Mouse (Mus musculus) R1 (cell line): ENCODE measurements at regions not wholly inside any gene's neighbourhood (a gene's known extent, or its start where the extent isn't known, plus 50 kb on each side); places are given as distances from the start of the nearest gene placed in this dataset.
A peak's percentile ranks its signal among the peaks of the same experiment; 100 is the strongest.

Experiments used
- DNase-seq: peaks from one replicate; pipeline ENCODE4 v3.0.0-alpha.2; 2018; ENCODE audit warnings: low read depth, low spot score

DNA sequence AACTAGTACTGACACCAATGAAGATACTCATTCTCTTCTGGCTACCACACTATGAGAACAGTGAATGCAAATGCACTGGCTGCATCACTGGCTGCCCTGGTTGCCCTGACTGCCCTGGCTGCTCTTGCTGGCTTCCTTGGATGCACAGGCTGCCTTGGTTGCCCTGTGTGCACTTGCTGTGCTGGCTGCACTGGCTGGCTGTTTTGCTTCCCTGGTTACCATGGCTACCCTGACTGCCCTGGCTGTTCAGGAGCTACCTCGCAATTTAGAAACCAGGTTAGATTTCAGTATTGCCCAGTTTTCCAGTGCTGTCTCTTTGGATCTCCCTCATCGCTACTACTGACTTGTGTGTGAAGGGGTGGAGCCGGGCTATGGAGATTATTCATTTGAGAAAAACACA is 175.7 kb downstream of the Fat4 start:
- DNase-seq = no peak

DNA sequence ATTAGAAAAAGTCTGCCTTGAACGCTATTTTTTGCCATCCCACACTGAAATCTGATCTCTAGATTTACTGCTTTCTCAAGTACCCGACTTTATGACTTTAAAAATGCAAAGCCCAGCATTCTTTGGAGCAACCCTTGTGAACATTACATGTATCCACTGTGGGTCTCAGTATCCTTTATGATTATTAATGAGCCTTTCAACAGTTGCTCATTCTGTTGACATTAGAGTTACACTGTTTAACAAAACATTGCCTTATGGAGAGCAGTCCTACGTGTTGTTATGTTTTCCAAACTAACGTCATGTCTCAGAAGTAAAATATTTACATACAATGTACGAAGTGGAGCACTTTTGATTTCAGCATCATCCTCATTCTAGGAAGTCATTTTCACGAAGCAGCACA is 178.7 kb downstream of the Fat4 start:
- DNase-seq = no peak

GRCm38 (mm10) chr3:39069011-39069410 is 182.3 kb downstream of the Fat4 start:
- DNase-seq = no peak

DNA sequence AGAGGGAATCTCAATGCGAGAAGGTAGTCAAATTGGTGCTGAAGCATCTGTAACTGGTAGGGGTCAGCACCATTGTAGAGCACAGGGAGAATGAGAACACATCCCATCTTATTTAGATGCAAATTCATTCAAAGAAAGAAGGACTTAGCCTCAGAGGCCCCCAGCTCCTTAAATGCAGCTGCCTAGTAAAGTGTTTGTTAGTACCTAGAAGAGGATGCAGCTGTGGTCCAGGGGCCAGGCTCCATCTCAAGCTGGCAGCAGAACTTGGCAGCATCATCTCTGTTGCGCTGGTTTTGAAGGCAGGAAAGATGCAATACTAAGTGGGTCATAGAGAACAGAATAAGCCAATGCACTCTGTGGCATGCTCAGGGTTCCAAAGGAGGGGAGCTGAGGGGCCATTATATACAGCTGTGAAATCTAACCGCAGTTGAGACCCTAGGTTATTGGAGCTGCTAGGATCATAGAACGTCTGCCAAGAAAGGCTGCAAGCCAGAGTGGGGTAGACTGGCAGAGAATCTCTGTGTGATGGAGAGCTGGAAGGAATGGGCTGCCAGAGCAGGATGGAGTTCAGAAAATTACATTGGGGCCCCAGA is 196.0 kb downstream of the Fat4 start:
- peak; percentile 4 for DNase-seq

GRCm38 (mm10) chr3:39088948-39089347 is 202.2 kb downstream of the Fat4 start:
- DNase-seq = no peak

DNA sequence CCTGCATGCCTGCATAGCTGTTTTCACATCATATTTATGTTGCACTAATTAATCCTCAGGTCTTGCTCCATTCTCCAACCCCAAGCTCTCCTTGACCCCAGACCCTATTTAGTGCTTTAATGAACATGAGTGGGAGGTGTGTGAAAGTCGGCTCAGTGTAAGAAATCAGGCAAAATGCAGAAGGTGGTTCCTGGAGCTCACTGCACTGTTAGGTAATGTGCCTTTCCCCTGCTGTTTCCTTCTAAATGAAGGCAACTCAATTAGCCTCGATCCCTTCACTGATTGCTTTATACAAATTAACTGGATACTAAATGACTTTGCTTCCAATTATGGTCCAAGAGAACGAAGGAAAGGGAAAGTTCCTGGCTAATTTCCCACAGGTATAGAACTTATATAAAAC is 215.6 kb downstream of the Fat4 start:
- DNase-seq = no peak

- no peak for DNase-seq
Measured at GRCm38 (mm10) chr3:39109756-39110392, 223.1 kb downstream of the Fat4 start.

DNA sequence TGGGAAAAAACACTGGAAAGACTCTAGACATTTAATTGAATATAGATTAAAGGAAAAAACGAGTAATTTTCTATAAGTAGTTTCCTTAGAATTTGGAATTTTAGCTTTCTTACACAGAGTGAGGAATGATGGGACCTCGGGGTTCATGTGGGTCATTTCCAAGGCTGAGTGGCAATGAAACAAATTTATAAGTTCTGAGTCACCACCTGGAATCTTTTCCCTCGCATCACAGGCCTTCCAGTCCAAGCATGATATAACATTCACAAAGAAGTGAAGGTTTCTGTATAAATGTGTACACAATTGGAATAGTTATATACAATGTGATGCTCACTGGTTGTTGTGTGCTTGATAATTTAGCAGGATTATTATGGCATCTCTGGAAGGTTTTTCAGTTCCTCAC is 227.3 kb downstream of the Fat4 start:
- no peak for DNase-seq

DNA sequence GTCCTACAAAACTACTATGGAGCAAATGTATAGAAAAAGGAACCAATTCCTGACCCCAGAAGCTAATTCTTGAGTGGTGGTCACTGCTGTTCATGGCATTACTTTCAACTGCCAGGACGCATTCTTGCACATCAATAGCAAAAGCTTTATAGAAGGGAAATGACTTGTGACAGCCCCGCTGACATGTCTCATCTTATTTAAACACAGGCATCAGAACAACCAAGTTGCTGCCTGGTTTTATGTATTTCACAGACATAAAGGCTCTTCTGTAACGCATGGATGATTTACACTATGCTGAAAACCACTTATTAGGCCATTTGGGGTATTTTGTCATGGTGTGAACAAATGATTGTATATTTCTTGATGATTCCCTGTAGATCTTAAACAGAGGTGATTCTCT is 228.1 kb downstream of the Fat4 start:
- no peak for DNase-seq

- no peak for DNase-seq
Measured at GRCm38 (mm10) chr3:39115441-39115840, 228.7 kb downstream of the Fat4 start.

GRCm38 (mm10) chr3:39122250-39122649 is 235.5 kb downstream of the Fat4 start:
- DNase-seq = no peak

DNA sequence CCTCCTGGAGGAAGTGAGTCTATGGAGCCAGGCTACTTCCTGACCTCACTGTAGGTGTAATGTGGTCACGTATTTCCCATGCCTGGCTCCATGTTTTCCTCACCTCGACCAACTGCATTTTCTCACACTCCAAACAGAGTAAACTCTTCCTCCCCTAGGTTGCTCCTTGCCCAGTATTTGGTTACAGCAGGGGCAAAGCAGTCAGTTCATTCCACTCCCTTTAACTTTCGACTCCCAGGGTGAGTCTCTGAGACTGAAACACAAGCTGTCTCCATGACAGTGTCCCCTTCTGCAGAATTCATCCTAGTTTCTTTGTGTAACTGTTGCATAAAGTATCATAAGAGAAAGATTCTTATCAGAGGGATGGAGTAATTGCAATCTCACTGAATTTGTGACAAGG is 243.8 kb downstream of the Fat4 start:
- DNase-seq = no peak

DNA sequence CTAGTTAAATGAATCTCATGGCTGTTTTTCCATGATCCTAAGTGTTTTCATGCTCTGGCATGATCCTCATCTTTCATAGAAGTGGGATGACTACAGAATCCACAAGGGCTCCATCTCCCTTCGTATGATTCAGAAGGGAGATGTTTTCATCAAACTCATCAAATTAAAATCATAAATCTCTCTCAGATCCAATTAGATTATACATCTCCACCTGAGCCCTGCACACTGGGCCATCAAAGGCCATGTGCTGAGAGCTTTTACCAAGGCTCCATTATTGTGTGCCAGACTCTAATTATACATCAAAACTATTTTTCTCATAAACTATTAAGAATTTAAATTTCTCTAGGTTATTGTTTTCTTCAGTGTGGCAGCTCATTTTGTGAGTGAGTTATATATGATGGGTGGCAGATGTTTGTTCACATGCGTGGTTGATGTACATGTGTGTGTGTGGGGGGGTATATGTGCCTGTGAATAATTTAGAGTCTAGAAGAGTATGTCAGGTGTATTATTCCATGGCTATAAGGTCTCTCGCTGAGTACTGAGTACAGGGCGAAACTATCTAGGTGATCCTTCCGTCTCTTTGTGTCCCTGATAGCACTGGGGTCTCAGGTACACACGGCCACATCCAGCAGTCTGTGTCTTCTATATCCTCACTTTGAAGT is 278.4 kb downstream of the Fat4 start:
- no peak for DNase-seq

- no peak for DNase-seq
Measured at GRCm38 (mm10) chr3:39182646-39183045, 295.9 kb downstream of the Fat4 start.

DNA sequence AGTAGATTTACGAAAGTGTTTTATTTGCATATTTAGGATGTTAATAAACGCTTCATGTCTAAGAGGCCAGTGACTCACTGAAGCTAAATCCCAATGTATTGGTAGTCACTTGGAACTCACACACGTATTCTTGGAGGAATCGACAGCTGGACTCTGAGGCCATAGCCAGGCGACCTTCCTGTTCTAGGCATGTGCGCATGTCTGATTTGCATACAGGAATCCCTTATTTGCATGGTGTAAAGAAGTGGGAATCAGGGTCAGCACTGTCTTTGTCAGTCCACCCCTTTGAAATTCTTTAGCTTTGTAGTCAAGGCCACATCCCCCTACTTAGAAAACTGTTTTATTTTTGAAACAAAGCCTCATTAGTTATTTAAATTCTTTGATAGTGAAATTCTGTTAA is 308.4 kb downstream of the Fat4 start:
- DNase-seq = no peak

- DNase-seq = no peak
Measured at GRCm38 (mm10) chr3:39202662-39203061, 315.9 kb downstream of the Fat4 start.

DNA sequence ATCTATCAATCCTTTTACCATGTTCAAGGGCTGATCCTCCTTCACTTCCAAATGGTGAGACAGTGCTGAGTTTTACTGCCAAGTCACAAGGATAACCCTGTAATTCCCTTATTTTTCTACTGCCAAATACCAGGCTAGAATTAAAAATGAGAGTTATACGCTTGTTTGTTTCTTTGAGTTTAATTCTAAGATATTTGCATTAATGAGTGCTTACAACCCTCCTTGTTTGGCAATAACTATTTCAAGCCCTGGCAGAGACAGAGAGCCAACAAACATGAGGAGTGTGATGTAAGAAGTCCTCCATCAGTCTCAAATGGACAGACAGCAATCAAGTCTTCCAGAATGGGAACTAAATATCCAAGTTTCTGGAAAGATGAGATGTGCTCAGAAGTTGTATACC is 321.9 kb downstream of the Fat4 start:
- no peak for DNase-seq

DNA sequence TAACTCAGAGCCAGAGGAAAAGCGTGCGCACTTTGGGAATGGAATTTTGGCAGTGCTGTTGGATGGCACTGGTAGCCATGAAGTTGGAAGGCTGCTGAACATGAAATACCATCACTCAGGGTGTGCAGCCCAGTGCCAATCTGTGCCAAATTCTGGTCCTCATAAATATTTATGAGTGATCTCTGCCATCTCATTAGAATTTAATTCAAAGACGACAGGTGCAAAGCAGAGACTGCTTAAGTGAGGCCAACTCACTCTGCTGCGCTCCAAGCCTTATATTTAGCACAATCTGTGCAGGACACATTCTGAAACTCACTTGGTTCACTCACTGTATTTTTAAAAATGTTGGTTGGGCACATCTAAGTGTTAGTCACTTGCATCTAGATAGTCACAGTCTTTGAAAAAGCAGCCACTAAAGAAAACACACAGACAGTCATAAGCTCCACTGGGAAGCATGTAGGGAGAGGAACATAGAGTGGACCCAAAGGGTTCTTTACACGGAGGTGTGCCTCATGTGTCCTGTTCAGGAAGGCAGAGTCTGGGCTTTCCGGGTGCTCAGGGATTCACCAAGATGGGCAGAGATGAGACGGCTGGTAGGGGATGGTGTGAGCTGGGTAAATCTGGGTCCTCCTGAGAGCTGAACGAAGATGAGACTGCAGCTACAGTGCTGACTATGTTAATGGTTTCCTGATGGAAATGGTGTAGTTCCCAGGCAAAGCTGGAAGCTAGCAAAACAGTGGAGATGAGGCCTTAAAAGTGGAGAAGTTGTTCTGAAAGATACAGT is 322.8 kb downstream of the Fat4 start:
- no peak for DNase-seq

- no peak for DNase-seq
Measured at GRCm38 (mm10) chr3:39211670-39212069, 324.9 kb downstream of the Fat4 start.

- DNase-seq = peak; percentile 93
Measured at GRCm38 (mm10) chr3:39220011-39220706, 333.4 kb downstream of the Fat4 start.

- DNase-seq = peak; percentile 36
Measured at GRCm38 (mm10) chr3:39220707-39221034, 333.9 kb downstream of the Fat4 start.

- DNase-seq = no peak
Measured at GRCm38 (mm10) chr3:39222059-39222458, 335.3 kb downstream of the Fat4 start.
